Mouse (Mus musculus): ENCODE measurements around the gene Tjp1. TPM values are rescaled to one million over a fixed set of nuclear protein-coding genes. Genes with fewer than 3 reads are reported as not detected.

Tjp1 gene
- polyA plus RNA-seq, 2 experiments = 1.9 to 4.9 TPM

- ATAC-seq (ENCODE audit: insufficient read depth) (no peak), DNase-seq (ENCODE audit: low read depth in 3 of 3, low spot score in 3 of 3) (peak in 2 of 3 experiments; percentile 6 to 14)
- H3K4me2 ChIP-seq (ENCODE audit: low read depth) = no peak overlapping the region
- H3K4me3 ChIP-seq (ENCODE audit: insufficient read depth in 1 of 2, low read depth in 2 of 2, low read length in 2 of 2) = no peak overlapping the region
- no peaks in the 10 kb centered on the region for H3K36me3 ChIP-seq (replicated peaks; ENCODE audit: control insufficient read depth, insufficient read depth, low read depth)
- 36% methylated on average over 12 of the region's 12 CpGs for WGBS (ENCODE audit: insufficient replicate concordance)
- H3K27me3 ChIP-seq (ENCODE audit: control insufficient read depth, insufficient read depth, low read length) = no peaks in the 10 kb centered on the region
- no peaks in the 10 kb centered on the region for H3K9me3 ChIP-seq (ENCODE audit: control insufficient read depth, low read length)
- H3K9ac ChIP-seq (replicated peaks) = no peak overlapping the region
- H3K4me1 ChIP-seq (replicated peaks; ENCODE audit: control insufficient read depth in 2 of 2, insufficient read depth in 2 of 2, low read length in 1 of 2) = no peaks in the 10 kb centered on the region
- TF ChIP-seq EP300 (IDR thresholded peaks at IDR 0.05; ENCODE audit: low read depth) = no peak
- peak; percentile 96 for TF ChIP-seq CTCF (IDR thresholded peaks at IDR 0.05; ENCODE audit: low read depth)
- no peak overlapping the region for H3K27ac ChIP-seq
Observed at GRCm38 (mm10) chr7:65519788-65520563, 7.6 kb downstream of the Tjp1 start.

- H3K9ac ChIP-seq (replicated peaks) = no peak overlapping the region
- TF ChIP-seq EP300 (IDR thresholded peaks at IDR 0.05; ENCODE audit: low read depth) = no peak
- no peak overlapping the region for H3K4me2 ChIP-seq (ENCODE audit: low read depth)
- no peak overlapping the region for H3K4me3 ChIP-seq (ENCODE audit: insufficient read depth in 1 of 2, low read depth in 2 of 2, low read length in 2 of 2)
- 45% methylated on average over 8 of the region's 8 CpGs for WGBS (ENCODE audit: insufficient replicate concordance)
- H3K36me3 ChIP-seq (replicated peaks; ENCODE audit: control insufficient read depth, insufficient read depth, low read depth) = no peaks in the 10 kb centered on the region
- no peak for ATAC-seq (ENCODE audit: insufficient read depth)
- no peaks in the 10 kb centered on the region for H3K9me3 ChIP-seq (ENCODE audit: control insufficient read depth, low read length)
- no peaks in the 10 kb centered on the region for H3K4me1 ChIP-seq (replicated peaks; ENCODE audit: control insufficient read depth in 2 of 2, insufficient read depth in 2 of 2, low read length in 1 of 2)
- no peaks in the 10 kb centered on the region for H3K27me3 ChIP-seq (ENCODE audit: control insufficient read depth, insufficient read depth, low read length)
- no peak overlapping the region for H3K27ac ChIP-seq
- no peak for DNase-seq (ENCODE audit: low read depth in 3 of 3, low spot score in 3 of 3)
Observed at GRCm38 (mm10) chr7:65516903-65517302, 10.7 kb downstream of the Tjp1 start.

GRCm38 (mm10) chr7:65513451-65514179, 14.0 kb downstream of the Tjp1 start:
- no peak overlapping the region for H3K27ac ChIP-seq
- H3K4me2 ChIP-seq (ENCODE audit: low read depth) = no peak overlapping the region
- no peaks in the 10 kb centered on the region for H3K4me1 ChIP-seq (replicated peaks; ENCODE audit: control insufficient read depth in 2 of 2, insufficient read depth in 2 of 2, low read length in 1 of 2)
- no peak for ATAC-seq (ENCODE audit: insufficient read depth)
- TF ChIP-seq CTCF (IDR thresholded peaks at IDR 0.05; ENCODE audit: low read depth) = no peak
- no peak for TF ChIP-seq EP300 (IDR thresholded peaks at IDR 0.05; ENCODE audit: low read depth)
- no peak for DNase-seq (ENCODE audit: low read depth in 3 of 3, low spot score in 3 of 3)
- no peak overlapping the region for H3K9ac ChIP-seq (replicated peaks)
- H3K9me3 ChIP-seq (ENCODE audit: control insufficient read depth, low read length) = no peaks in the 10 kb centered on the region
- H3K4me3 ChIP-seq (ENCODE audit: insufficient read depth in 1 of 2, low read depth in 2 of 2, low read length in 2 of 2) = no peak overlapping the region
- no peaks in the 10 kb centered on the region for H3K36me3 ChIP-seq (replicated peaks; ENCODE audit: control insufficient read depth, insufficient read depth, low read depth)
- WGBS (ENCODE audit: insufficient replicate concordance) = 53% methylated on average over 10 of the region's 10 CpGs
- H3K27me3 ChIP-seq (ENCODE audit: control insufficient read depth, insufficient read depth, low read length) = no peaks in the 10 kb centered on the region

GRCm38 (mm10) chr7:65509357-65509756, 18.2 kb downstream of the Tjp1 start:
- Histone ChIP-seq H3K4me2 (ENCODE audit: low read depth) (no peak overlapping the region), H3K9me3 (ENCODE audit: control insufficient read depth, low read length) (no peaks in the 10 kb centered on the region), H3K4me3 (ENCODE audit: insufficient read depth in 1 of 2, low read depth in 2 of 2, low read length in 2 of 2) (no peak overlapping the region), H3K9ac (replicated peaks) (no peak overlapping the region), H3K4me1 (replicated peaks; ENCODE audit: control insufficient read depth in 2 of 2, insufficient read depth in 2 of 2, low read length in 1 of 2) (no peaks in the 10 kb centered on the region), H3K36me3 (replicated peaks; ENCODE audit: control insufficient read depth, insufficient read depth, low read depth) (no peaks in the 10 kb centered on the region), H3K27ac (no peak overlapping the region), H3K27me3 (ENCODE audit: control insufficient read depth, insufficient read depth, low read length) (no peaks in the 10 kb centered on the region)
- DNase-seq (ENCODE audit: low read depth in 3 of 3, low spot score in 3 of 3) (no peak), ATAC-seq (ENCODE audit: insufficient read depth) (no peak)
- WGBS (ENCODE audit: insufficient replicate concordance) = 44% methylated on average over 3 of the region's 3 CpGs
- TF ChIP-seq EP300 (IDR thresholded peaks at IDR 0.05; ENCODE audit: low read depth) (no peak), CTCF (IDR thresholded peaks at IDR 0.05; ENCODE audit: low read depth) (no peak)

- 65% methylated on average over 5 of the region's 5 CpGs for WGBS (ENCODE audit: insufficient replicate concordance)
Observed at GRCm38 (mm10) chr7:65507341-65507740, 20.2 kb downstream of the Tjp1 start.

More at GRCm38 (mm10) chr7:65507341-65507740, 20.2 kb downstream of the Tjp1 start:
- Histone ChIP-seq H3K4me1 (replicated peaks; ENCODE audit: control insufficient read depth in 2 of 2, insufficient read depth in 2 of 2, low read length in 1 of 2) (no peaks in the 10 kb centered on the region), H3K27me3 (ENCODE audit: control insufficient read depth, insufficient read depth, low read length) (no peaks in the 10 kb centered on the region), H3K9me3 (ENCODE audit: control insufficient read depth, low read length) (no peaks in the 10 kb centered on the region), H3K9ac (replicated peaks) (no peak overlapping the region), H3K36me3 (replicated peaks; ENCODE audit: control insufficient read depth, insufficient read depth, low read depth) (no peaks in the 10 kb centered on the region), H3K27ac (no peak overlapping the region), H3K4me3 (ENCODE audit: insufficient read depth in 1 of 2, low read depth in 2 of 2, low read length in 2 of 2) (no peak overlapping the region), H3K4me2 (ENCODE audit: low read depth) (no peak overlapping the region)
- TF ChIP-seq CTCF (IDR thresholded peaks at IDR 0.05; ENCODE audit: low read depth) (no peak), EP300 (IDR thresholded peaks at IDR 0.05; ENCODE audit: low read depth) (no peak)
- no peak for DNase-seq (ENCODE audit: low read depth in 3 of 3, low spot score in 3 of 3)
- ATAC-seq (ENCODE audit: insufficient read depth) = no peak
